In the genomic region with DNA sequence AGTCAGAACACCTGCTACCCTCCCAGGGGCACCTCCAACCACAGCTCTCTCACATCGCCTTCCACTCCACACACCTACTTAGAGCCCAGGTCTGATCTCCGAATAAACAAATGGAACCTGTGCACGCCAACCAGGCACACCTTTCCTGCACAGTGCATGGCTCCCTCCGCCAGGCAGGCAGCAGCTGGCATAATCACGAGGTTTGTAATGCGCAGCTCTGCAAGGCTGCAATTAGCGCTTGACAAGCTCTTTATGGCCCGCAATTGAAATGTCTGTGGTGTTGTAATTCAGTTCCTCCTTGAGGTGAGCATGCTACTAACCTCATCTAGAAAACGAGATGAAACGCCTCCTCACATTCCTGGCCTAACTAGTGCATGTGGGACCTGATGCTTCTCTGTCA, we compare ENCODE assay signal across 25 mouse cellular contexts. TPM values are rescaled to one million over a fixed set of nuclear protein-coding genes. Genes with fewer than 3 reads are reported as not detected.
"Had no signal": no experiment of that assay in that cellular context is flagged by ENCODE, and none has a peak within 500 bp of the region (broad histone marks: within the 10 kb centered on the region; RNA-seq: fewer than 3 reads in every experiment).

No protein-coding gene starts in this region.

- DNase-seq: kidney, adult 18-20 months; kidney, adult 9 months; kidney, postnatal 14 days; layer of hippocampus, postnatal 36 days; left cerebral cortex, postnatal 4 days; liver, postnatal 0 days; lung, embryonic 14.5 days; right cerebral cortex, postnatal 14 days; right cerebral cortex, postnatal 4 days; thymus, adult 2 months; thymus, postnatal 14 days; thymus, postnatal 4 days had no signal

- H3K27ac ChIP-seq: limb, embryonic 12.5 days; limb, embryonic 15.5 days; liver, embryonic 14.5 days; macrophage; midbrain, embryonic 10.5 days; midbrain, embryonic 13.5 days; stomach, postnatal 0 days had no signal

- ATAC-seq: liver, postnatal 0 days; lung, postnatal 0 days; midbrain, embryonic 13.5 days; midbrain, embryonic 16.5 days had no signal

- H3K9ac ChIP-seq: limb, embryonic 12.5 days; limb, embryonic 15.5 days; liver, embryonic 14.5 days; liver, postnatal 0 days; lung, embryonic 14.5 days; midbrain, embryonic 13.5 days had no signal

- H3K4me2 ChIP-seq: limb, embryonic 12.5 days; limb, embryonic 15.5 days; liver, embryonic 11.5 days; lung, embryonic 14.5 days; midbrain, embryonic 13.5 days had no signal

- H3K4me1 ChIP-seq: limb, embryonic 12.5 days; limb, embryonic 15.5 days; megakaryocyte, embryonic 14.5 days; midbrain, embryonic 10.5 days; midbrain, embryonic 13.5 days had no signal

- H3K27me3 ChIP-seq: limb, embryonic 12.5 days; limb, embryonic 15.5 days; midbrain, embryonic 13.5 days had no signal

- H3K9me3 ChIP-seq: limb, embryonic 15.5 days; megakaryocyte, embryonic 14.5 days; midbrain, embryonic 10.5 days; midbrain, embryonic 13.5 days had no signal

- H3K4me3 ChIP-seq: limb, embryonic 12.5 days; limb, embryonic 15.5 days; megakaryocyte, embryonic 14.5 days; midbrain, embryonic 10.5 days; midbrain, embryonic 13.5 days; myocyte had no signal

- H3K36me3 ChIP-seq: limb, embryonic 12.5 days; limb, embryonic 15.5 days; midbrain, embryonic 10.5 days; midbrain, embryonic 13.5 days had no signal

RNA-seq across cellular contexts. Expression of a gene that starts 23.7 kb away (rescaled TPM):
- total RNA-seq: monocyte, adult 5-6 weeks had no signal
- polyA plus RNA-seq: lung, embryonic 14.5 days; lung, postnatal 0 days; myocyte had no signal
